Mouse (Mus musculus): ENCODE measurements at regions not wholly inside any gene's neighbourhood (a gene's known extent, or its start where the extent isn't known, plus 50 kb on each side); places are given as distances from the start of the nearest gene placed in this dataset.
"Not testable (repeated sequence)": the region's sequence is repeated elsewhere in the genome, so short reads cannot be mapped to it uniquely, and the experiment has no call there.

GRCm38 (mm10) chr3:113105979-113106378, 152.7 kb downstream of the Amy2a5 start:
- no peak for DNase-seq (ENCODE audit: low read depth)

DNA sequence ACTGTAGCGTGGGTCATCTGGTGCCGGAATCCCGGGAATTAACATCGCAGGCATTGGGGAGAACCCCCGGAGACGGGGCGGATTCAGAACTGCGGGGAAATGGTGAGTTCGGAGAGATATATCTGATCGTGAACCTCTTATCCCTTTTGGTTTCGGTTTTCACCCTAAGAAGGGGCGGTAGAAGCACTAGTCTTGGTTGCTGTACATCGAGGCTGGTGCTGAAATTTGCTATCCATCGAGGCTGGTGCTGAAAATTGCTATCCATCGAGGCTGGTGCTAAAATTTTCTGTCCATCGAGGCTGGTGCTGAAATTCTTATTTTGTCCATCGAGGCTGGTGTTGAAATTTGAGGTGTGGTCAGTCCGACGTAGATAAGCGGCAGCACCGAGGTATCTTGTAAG, 167.8 kb downstream of the Amy2a5 start:
- DNase-seq (ENCODE audit: low read depth), result not testable (repeated sequence)

- peak; percentile 75 for DNase-seq (ENCODE audit: low read depth)
Measured at GRCm38 (mm10) chr3:113080704-113081103, 177.9 kb downstream of the Amy2a5 start.
